Comparison of ENCODE assay signal across 20 mouse cellular contexts in the genomic region with DNA sequence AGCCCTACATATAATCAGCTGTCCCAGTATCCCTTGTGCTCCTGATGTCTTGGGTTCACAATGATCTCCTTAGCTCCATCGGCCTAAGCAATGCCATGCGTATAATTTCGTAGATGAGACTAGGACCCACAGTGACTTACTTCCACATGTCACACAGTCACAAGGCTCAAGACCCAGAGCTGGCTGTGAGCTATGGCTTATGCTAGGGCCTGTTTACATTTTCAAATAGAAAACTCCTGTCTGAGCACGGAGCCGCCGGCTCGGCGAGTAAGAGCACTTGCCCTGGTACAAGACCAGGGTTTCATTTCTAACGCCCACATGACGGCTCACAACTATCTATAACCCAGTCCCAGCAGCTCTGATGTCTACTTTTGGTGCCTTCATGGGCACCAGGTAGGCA.
"Had no signal": no experiment of that assay in that cellular context is flagged by ENCODE, and none has a peak within 500 bp of the region (broad histone marks: within the 10 kb centered on the region; RNA-seq: fewer than 3 reads in every experiment).

No protein-coding gene starts in this region.

- ATAC-seq: midbrain, embryonic 16.5 days had no signal

- H3K4me3 ChIP-seq: liver, embryonic 13.5 days; liver, embryonic 15.5 days; myocyte; neural tube, embryonic 13.5 days; neural tube, embryonic 15.5 days had no signal

- H3K9ac ChIP-seq: liver, embryonic 13.5 days; liver, embryonic 15.5 days; lung, embryonic 14.5 days; neural tube, embryonic 13.5 days; neural tube, embryonic 15.5 days had no signal

- DNase-seq: liver, embryonic 13.5 days; lung, adult 18-20 months; lung, embryonic 14.5 days; lung, postnatal 10 days; lung, postnatal 4 days; midbrain, embryonic 14.5 days; retina, postnatal 1 day; right cerebral cortex, adult 18-20 months; right cerebral cortex, postnatal 25 days; right cerebral cortex, postnatal 4 days; spleen, adult 18-20 months; thymus, adult 18-20 months; thymus, postnatal 14 days; thymus, postnatal 36 days had no signal

- H3K4me1 ChIP-seq: liver, embryonic 13.5 days; liver, embryonic 15.5 days; neural tube, embryonic 13.5 days had no signal

- H3K27me3 ChIP-seq: liver, embryonic 13.5 days; liver, embryonic 15.5 days; neural tube, embryonic 13.5 days; neural tube, embryonic 15.5 days had no signal

- H3K27ac ChIP-seq: liver, embryonic 13.5 days; liver, embryonic 15.5 days; neural tube, embryonic 13.5 days; neural tube, embryonic 15.5 days had no signal

- H3K4me2 ChIP-seq: liver, embryonic 13.5 days; liver, embryonic 15.5 days; lung, embryonic 14.5 days; midbrain, embryonic 11.5 days; neural tube, embryonic 13.5 days; neural tube, embryonic 15.5 days had no signal

- H3K36me3 ChIP-seq: liver, embryonic 15.5 days; neural tube, embryonic 13.5 days; neural tube, embryonic 15.5 days had no signal

- H3K9me3 ChIP-seq: liver, embryonic 13.5 days; liver, embryonic 15.5 days; neural tube, embryonic 13.5 days; neural tube, embryonic 15.5 days had no signal
